20 mouse cellular contexts compared by ENCODE assay signal in genomic region chr11:62924091-62924761, GRCm38 (mm10). TPM values are rescaled to one million over a fixed set of nuclear protein-coding genes. Genes with fewer than 3 reads are reported as not detected.
DNase-seq lines count a peak whose midpoint lies in the region; ATAC-seq and TF ChIP-seq lines count a peak whose summit lies in the region.
"Had no signal": no experiment of that assay in that cellular context is flagged by ENCODE, and none has a peak within 500 bp of the region (broad histone marks: within the 10 kb centered on the region; RNA-seq: fewer than 3 reads in every experiment).

No protein-coding gene starts in this region.

- no peak for ATAC-seq in heart, embryonic 16.5 days (replicated peaks; ENCODE audit: extremely low read depth, insufficient read depth, low FRiP score)
- no peak for ATAC-seq in stomach, embryonic 16.5 days (ENCODE audit: insufficient read depth, low FRiP score)
- ATAC-seq in liver, postnatal 0 days: no peak
- ATAC-seq: forebrain, embryonic 16.5 days; hindbrain, embryonic 16.5 days; midbrain, embryonic 13.5 days had no signal

- no peak overlapping the region for H3K9ac ChIP-seq in heart, adult 2 months (ENCODE audit: low read depth, low read length)
- no peak overlapping the region for H3K9ac ChIP-seq in heart, embryonic 16.5 days (ENCODE audit: low read length)
- no peak overlapping the region for H3K9ac ChIP-seq in stomach, embryonic 16.5 days (ENCODE audit: low read length)
- H3K9ac ChIP-seq in liver, postnatal 0 days (replicated peaks): no peak overlapping the region
- H3K9ac ChIP-seq: midbrain, embryonic 13.5 days had no signal

- no peak for TF ChIP-seq CTCF in heart, adult 2 months (IDR thresholded peaks at IDR 0.05)
- TF ChIP-seq CTCF in testis, adult 2 months (IDR thresholded peaks at IDR 0.05; ENCODE audit: control insufficient read depth, insufficient read depth, insufficient replicate concordance, low read depth, low read length): no peak
- TF ChIP-seq CTCF in liver, postnatal 0 days (IDR thresholded peaks at IDR 0.05; ENCODE audit: low read depth): no peak

- TF ChIP-seq POLR2A in heart, adult 2 months (IDR thresholded peaks at IDR 0.05; ENCODE audit: insufficient read depth, low read depth, low read length): no peak
- no peak for TF ChIP-seq POLR2A in testis, adult 2 months (IDR thresholded peaks at IDR 0.05; ENCODE audit: control insufficient read depth, low read depth, low read length)

- H3K27ac ChIP-seq in heart, adult 2 months: peak overlapping the region; percentile 52
- no peak overlapping the region for H3K27ac ChIP-seq in heart, embryonic 10.5 days
- peak overlapping the region; percentile 24; the same call in 1 of the 2 replicates for H3K27ac ChIP-seq in testis, adult 2 months (ENCODE audit: control insufficient read depth, insufficient read depth, low read depth, low read length)
- peak overlapping the region; percentile 68; the same call in 1 of the 2 replicates for H3K27ac ChIP-seq in heart, embryonic 16.5 days (ENCODE audit: low read length)
- peak overlapping the region; percentile 30; the same call in 1 of the 2 replicates for H3K27ac ChIP-seq in stomach, embryonic 16.5 days (ENCODE audit: low read length)
- no peak overlapping the region for H3K27ac ChIP-seq in liver, postnatal 0 days (ENCODE audit: low read depth)
- H3K27ac ChIP-seq: macrophage; midbrain, embryonic 13.5 days had no signal

- no peak for TF ChIP-seq EP300 in heart, adult 2 months (IDR thresholded peaks at IDR 0.05; ENCODE audit: insufficient read depth, low read depth, low read length)
- TF ChIP-seq EP300 in liver, postnatal 0 days (IDR thresholded peaks at IDR 0.05; ENCODE audit: low read depth): no peak

- H3K9me3 ChIP-seq in heart, embryonic 10.5 days: no peaks in the 10 kb centered on the region
- peaks cover 4% of the 10 kb centered on the region for H3K9me3 ChIP-seq in heart, embryonic 16.5 days (replicated peaks; ENCODE audit: control insufficient read depth, low read length)
- peaks cover 5% of the 10 kb centered on the region; the same call in 1 of the 2 replicates for H3K9me3 ChIP-seq in stomach, embryonic 16.5 days (replicated peaks; ENCODE audit: control insufficient read depth, low read length)
- H3K9me3 ChIP-seq in liver, postnatal 0 days (ENCODE audit: low read length): no peaks in the 10 kb centered on the region

- H3K4me1 ChIP-seq in heart, adult 2 months (ENCODE audit: control insufficient read depth, insufficient read depth, low read length): peaks cover 3% of the 10 kb centered on the region
- peaks cover 17% of the 10 kb centered on the region; the same call in 1 of the 2 replicates for H3K4me1 ChIP-seq in heart, embryonic 10.5 days
- H3K4me1 ChIP-seq in testis, adult 2 months (ENCODE audit: control insufficient read depth, insufficient read depth, low read length): peaks cover 7% of the 10 kb centered on the region
- peaks cover 18% of the 10 kb centered on the region for H3K4me1 ChIP-seq in heart, embryonic 16.5 days (ENCODE audit: control insufficient read depth, insufficient read depth, low read length)
- H3K4me1 ChIP-seq in stomach, embryonic 16.5 days (ENCODE audit: control insufficient read depth, insufficient read depth, low read length): peaks cover 7% of the 10 kb centered on the region
- H3K4me1 ChIP-seq in liver, postnatal 0 days (ENCODE audit: insufficient read depth): no peaks in the 10 kb centered on the region

- WGBS in heart, adult 2 months: 28% methylated on average over 6 of the region's 6 CpGs
- 42% methylated on average over 6 of the region's 6 CpGs for whole genome bisulfite sequencing in heart, embryonic 10.5 days
- WGBS in heart, embryonic 16.5 days: 33% methylated on average over 6 of the region's 6 CpGs
- WGBS in stomach, embryonic 16.5 days: 54% methylated on average over 6 of the region's 6 CpGs
- 48% methylated on average over 6 of the region's 6 CpGs for whole genome bisulfite sequencing in liver, postnatal 0 days (ENCODE audit: insufficient replicate concordance)

- no peak overlapping the region for H3K4me2 ChIP-seq in heart, embryonic 16.5 days (ENCODE audit: low read depth, low read length)
- H3K4me2 ChIP-seq in stomach, embryonic 16.5 days (ENCODE audit: low read depth, low read length): no peak overlapping the region
- H3K4me2 ChIP-seq in liver, postnatal 0 days (ENCODE audit: low read depth, low read length): no peak overlapping the region
- H3K4me2 ChIP-seq: midbrain, embryonic 13.5 days had no signal

- DNase-seq in heart, adult 2 months: peak; percentile 57 to 76
- no peak for DNase-seq in heart, embryonic 10.5 days (ENCODE audit: low spot score)
- DNase-seq in testis, postnatal 10 days (ENCODE audit: low spot score): no peak
- no peak for DNase-seq in liver, postnatal 0 days
- DNase-seq in ovary, postnatal 10 days (ENCODE audit: low spot score): no peak
- DNase-seq: B cell, adult 2 months; cerebellum, postnatal 14 days; kidney, adult 8-10 months; liver; thymus, adult 18-20 months had no signal

- intact Hi-C loops in heart, adult 2 months (cut with DNase I): loop anchor here (2.0 kb wide), 1 partner anchor 103 kb away; no protein-coding TSS in a partner anchor

- no peaks in the 10 kb centered on the region for H3K36me3 ChIP-seq in heart, adult 2 months (ENCODE audit: control insufficient read depth, insufficient read depth, low read length)
- no peaks in the 10 kb centered on the region for H3K36me3 ChIP-seq in heart, embryonic 10.5 days
- H3K36me3 ChIP-seq in testis, adult 2 months (ENCODE audit: control insufficient read depth, insufficient read depth, low read length): no peaks in the 10 kb centered on the region
- H3K36me3 ChIP-seq in heart, embryonic 16.5 days (ENCODE audit: control insufficient read depth, insufficient read depth): no peaks in the 10 kb centered on the region
- H3K36me3 ChIP-seq in stomach, embryonic 16.5 days (ENCODE audit: control insufficient read depth, insufficient read depth, low read length): no peaks in the 10 kb centered on the region
- no peaks in the 10 kb centered on the region for H3K36me3 ChIP-seq in liver, postnatal 0 days (replicated peaks; ENCODE audit: insufficient read depth, low read length)
- H3K36me3 ChIP-seq: midbrain, embryonic 13.5 days had no signal

- H3K27me3 ChIP-seq in heart, adult 2 months (ENCODE audit: control insufficient read depth, insufficient read depth, low read length): no peaks in the 10 kb centered on the region
- H3K27me3 ChIP-seq in heart, embryonic 10.5 days (ENCODE audit: insufficient read depth, poor library complexity, severe bottlenecking): no peaks in the 10 kb centered on the region
- no peaks in the 10 kb centered on the region for H3K27me3 ChIP-seq in testis, adult 2 months (ENCODE audit: control insufficient read depth, insufficient read depth, low read length)
- H3K27me3 ChIP-seq in heart, embryonic 16.5 days (ENCODE audit: control insufficient read depth, insufficient read depth, low read length): no peaks in the 10 kb centered on the region
- no peaks in the 10 kb centered on the region for H3K27me3 ChIP-seq in stomach, embryonic 16.5 days (ENCODE audit: control insufficient read depth, insufficient read depth, low read length)
- no peaks in the 10 kb centered on the region for H3K27me3 ChIP-seq in liver, postnatal 0 days (ENCODE audit: insufficient read depth, low read length)
- H3K27me3 ChIP-seq: midbrain, embryonic 13.5 days had no signal

- no peak overlapping the region for H3K4me3 ChIP-seq in heart, adult 2 months
- no peak overlapping the region for H3K4me3 ChIP-seq in heart, embryonic 10.5 days
- H3K4me3 ChIP-seq in testis, adult 2 months (ENCODE audit: control insufficient read depth, low read depth, low read length): no peak overlapping the region
- no peak overlapping the region for H3K4me3 ChIP-seq in heart, embryonic 16.5 days (ENCODE audit: low read length)
- no peak overlapping the region for H3K4me3 ChIP-seq in stomach, embryonic 16.5 days (replicated peaks; ENCODE audit: low read length)
- no peak overlapping the region for H3K4me3 ChIP-seq in liver, postnatal 0 days (ENCODE audit: low read depth, low read length)
- H3K4me3 ChIP-seq: midbrain, embryonic 13.5 days; myocyte had no signal

- no peaks in the 10 kb centered on the region for H3K79me2 ChIP-seq in heart, adult 2 months (replicated peaks; ENCODE audit: control insufficient read depth, insufficient read depth, low read length)

RNA-seq across cellular contexts. Expression of gene Cdrt4, which starts 26.8 kb away (rescaled TPM):
- total RNA-seq in heart, adult 2 months (2021): not detected
- 1.4 TPM in 1 of 2 replicates, not detected in the other for polyA plus RNA-seq in heart, adult 2 months (2012; rRNA removed)
- polyA plus RNA-seq in heart, embryonic 10.5 days (2016; fragmentation: Nextera tagmentation; extraction: Ambion mirVana): 0.31 TPM in 1 of 2 replicates, not detected in the other
- 330 and 374 TPM in 2 replicates for polyA plus RNA-seq in testis, adult 2 months (2012; rRNA removed)
- 0.41 TPM in 1 of 2 replicates, not detected in the other for polyA plus RNA-seq in heart, embryonic 16.5 days (2015; fragmentation: Nextera tagmentation; extraction: Ambion mirVana)
- 0.32 TPM in 1 of 2 replicates, not detected in the other for polyA plus RNA-seq in stomach, embryonic 16.5 days (2015; fragmentation: Nextera tagmentation; extraction: Ambion mirVana)
- not detected in 2 replicates for polyA plus RNA-seq in liver, postnatal 0 days (2015; fragmentation: Nextera tagmentation; extraction: Ambion mirVana)
- total RNA-seq: gastrocnemius, postnatal 36 days; neutrophil, adult 5-6 weeks had no signal
- polyA plus RNA-seq: forebrain, embryonic 16.5 days; macrophage; midbrain, embryonic 13.5 days; myocyte had no signal

RNA-seq across cellular contexts. Expression of gene Tvp23b, which starts 45.0 kb away (rescaled TPM):
- 10 to 100 TPM; 21.9 to 24.5 TPM for total RNA-seq in heart, adult 2 months (2021)
- 9.7 and 17.7 TPM in 2 replicates for polyA plus RNA-seq in heart, adult 2 months (2012; rRNA removed)
- polyA plus RNA-seq in heart, embryonic 10.5 days (2016; fragmentation: Nextera tagmentation; extraction: Ambion mirVana): 55.6 and 61.8 TPM in 2 replicates
- 21.3 and 25.5 TPM in 2 replicates for polyA plus RNA-seq in testis, adult 2 months (2012; rRNA removed)
- polyA plus RNA-seq in heart, embryonic 16.5 days (2015; fragmentation: Nextera tagmentation; extraction: Ambion mirVana): 45.6 and 54.9 TPM in 2 replicates
- polyA plus RNA-seq in stomach, embryonic 16.5 days (2015; fragmentation: Nextera tagmentation; extraction: Ambion mirVana): 85.4 and 93.8 TPM in 2 replicates
- polyA plus RNA-seq in liver, postnatal 0 days (2015; fragmentation: Nextera tagmentation; extraction: Ambion mirVana): 29.1 and 29.4 TPM in 2 replicates

Comparison
In these comparisons a context has a peak if more than half of its experiments do, and no peak if none do; other contexts are left out.
1. DNase-seq: peak in heart, adult 2 months (2 of 2); none in heart, embryonic 10.5 days (single experiment), testis, postnatal 10 days (single experiment), liver, postnatal 0 days (single experiment) and ovary, postnatal 10 days (single experiment).
2. H3K27ac ChIP-seq: peak in heart, adult 2 months (single experiment), testis, adult 2 months (single experiment), heart, embryonic 16.5 days (single experiment) and stomach, embryonic 16.5 days (single experiment); none in heart, embryonic 10.5 days (single experiment) and liver, postnatal 0 days (single experiment).
3. RNA of gene Cdrt4, which starts 26.8 kb away (polyA plus RNA-seq): 330 to 374 TPM in testis, adult 2 months; 0.41 TPM in heart, embryonic 16.5 days, 0.32 TPM in stomach, embryonic 16.5 days, 0.31 TPM in heart, embryonic 10.5 days, 1.4 TPM in heart, adult 2 months and not detected in liver, postnatal 0 days; every median in the first group is over 100 times any median in the second.